Mouse (Mus musculus) embryonic facial prominence, embryonic 15.5 days (tissue): Measurements from ENCODE around the gene Plekhm2. TPM values are rescaled to one million over a fixed set of nuclear protein-coding genes. Genes with fewer than 3 reads are reported as not detected.

Experiments used
- ATAC-seq: fragments of 200-750 bp; cut with Nextera tagmentation; 2 replicates; pipeline ENCODE4 v1.8.0; 2017; ENCODE audit warnings: low read depth, moderate TSS enrichment; ENCODE audit not compliant: insufficient number of reproducible peaks, low FRiP score, low TSS enrichment
- H3K27ac ChIP-seq: fragments of 300-500 bp; sonication (generic); replicated peaks from 2 replicates; pipeline ENCODE4 v1.5.1; 2015; ENCODE audit warnings: mild to moderate bottlenecking, inconsistent platforms
- H3K27me3 ChIP-seq: fragments of 300-500 bp; sonication (generic); 2 replicates; pipeline ENCODE4 v1.6.1; 2015; ENCODE audit warnings: inconsistent platforms
- H3K36me3 ChIP-seq: fragments of 300-500 bp; sonication (generic); 2 replicates; pipeline ENCODE4 v1.6.1; 2015; ENCODE audit warnings: mild to moderate bottlenecking, inconsistent platforms
- H3K4me1 ChIP-seq: fragments of 300-500 bp; sonication (generic); 2 replicates; pipeline ENCODE4 v1.6.1; 2015; ENCODE audit warnings: inconsistent platforms
- H3K4me2 ChIP-seq: fragments of 300-500 bp; sonication (generic); replicated peaks from 2 replicates; pipeline ENCODE4 v1.6.1; 2015; ENCODE audit warnings: mild to moderate bottlenecking, inconsistent platforms
- H3K4me3 ChIP-seq: fragments of 300-500 bp; sonication (generic); replicated peaks from 2 replicates; pipeline ENCODE4 v1.5.1; 2015; ENCODE audit warnings: mild to moderate bottlenecking, inconsistent platforms
- H3K9ac ChIP-seq: fragments of 300-500 bp; sonication (generic); 2 replicates; pipeline ENCODE4 v1.6.1; 2015; ENCODE audit warnings: inconsistent platforms
- H3K9me3 ChIP-seq: fragments of 300-500 bp; sonication (generic); replicated peaks from 2 replicates; pipeline ENCODE4 v1.6.1; 2016; ENCODE audit warnings: inconsistent platforms
- WGBS: fragments of 180-500 bp; shearing (Covaris S2); methylation state at CpG from one replicate; pipeline ENCODE4 v1.1.7; 2015; 5-methylcytosine and 5-hydroxymethylcytosine counted together
- polyA plus RNA-seq: library from polyadenylated mRNA; unstranded; fragments of >200 nt; fragmentation: Nextera tagmentation; extraction: Ambion mirVana; gene quantifications from 2 replicates; pipeline ENCODE4 v1.2.1, GENCODE M21; 2015

The Plekhm2 gene
- polyA plus RNA-seq, 1 experiment from 2014 or later = 7.1 TPM

DNA sequence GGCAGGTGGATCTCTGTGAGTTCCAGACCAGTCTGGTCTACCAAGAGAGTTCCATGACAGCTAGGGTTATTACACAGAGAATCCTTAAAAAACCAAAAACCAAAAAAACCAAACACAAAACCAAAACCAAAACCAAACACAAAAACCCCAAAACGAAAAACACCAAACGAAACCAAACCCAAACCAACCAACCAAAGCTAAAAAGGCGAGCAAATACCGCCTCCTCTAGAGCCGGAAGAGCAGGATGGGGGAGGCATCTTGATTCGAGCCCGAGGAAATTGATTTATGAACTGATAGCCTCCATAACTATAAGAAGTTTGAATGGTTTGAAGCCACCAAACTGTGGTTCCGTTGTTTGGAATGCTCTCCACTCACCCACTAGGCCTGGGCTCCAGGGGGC, 80.8 kb downstream of the Plekhm2 start:
- H3K36me3 ChIP-seq = peaks cover 27% of the 10 kb centered on the region
- 89% methylated on average over 8 of the region's 8 CpGs for WGBS
- no peak for ATAC-seq

DNA sequence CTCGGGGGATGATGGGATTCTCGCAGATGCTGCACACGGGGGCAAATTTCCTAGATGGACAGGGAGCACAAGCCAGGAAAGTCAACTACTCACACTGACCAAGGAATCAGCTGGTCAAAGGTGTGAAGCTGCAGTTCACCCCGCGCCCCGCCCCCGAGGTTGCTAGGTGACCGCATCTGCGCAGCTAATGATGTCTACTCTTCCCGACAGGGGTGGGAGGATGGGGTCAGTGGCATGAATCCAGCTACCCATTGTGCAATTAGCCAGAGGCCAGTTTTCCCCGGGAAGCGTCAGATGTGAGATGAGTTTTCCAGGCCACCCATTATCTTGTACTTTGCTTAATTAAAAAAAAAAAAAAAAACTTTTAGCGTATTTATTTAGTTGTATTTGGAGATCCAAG, 83.6 kb downstream of the Plekhm2 start:
- no peak overlapping the region for H3K4me2 ChIP-seq
- no peak for ATAC-seq
- 89% methylated on average over 13 of the region's 13 CpGs for WGBS

More for the DNA sequence above, 80.8 kb downstream of the Plekhm2 start:
- Histone ChIP-seq H3K27ac (no peak overlapping the region), H3K4me3 (no peak overlapping the region), H3K27me3 (no peaks in the 10 kb centered on the region), H3K9ac (no peak overlapping the region), H3K4me1 (no peaks in the 10 kb centered on the region), H3K4me2 (no peak overlapping the region), H3K9me3 (no peaks in the 10 kb centered on the region)

DNA sequence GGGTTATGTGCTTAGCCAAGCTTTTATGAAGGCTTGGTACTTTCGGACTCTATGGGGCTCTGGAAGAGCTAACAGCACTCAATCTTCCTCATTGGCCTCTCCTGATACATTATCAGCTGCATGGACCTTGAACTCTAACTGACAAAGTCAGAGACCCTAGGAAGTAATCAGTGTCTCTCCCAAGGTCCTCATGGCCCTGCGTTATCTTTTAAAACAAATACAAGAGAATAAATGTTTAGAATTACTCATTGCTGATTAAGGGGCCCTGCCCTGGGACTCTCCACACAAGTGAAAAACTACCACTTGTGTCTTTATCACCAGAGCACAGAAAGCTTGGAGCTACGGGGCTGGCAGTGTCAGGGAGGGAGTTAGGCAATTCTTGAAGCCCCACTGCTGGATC, 85.9 kb downstream of the Plekhm2 start:
- Histone ChIP-seq H3K9me3 (no peaks in the 10 kb centered on the region), H3K27me3 (no peaks in the 10 kb centered on the region), H3K27ac (no peak overlapping the region), H3K4me1 (peaks cover 5% of the 10 kb centered on the region), H3K9ac (no peak overlapping the region), H3K4me3 (no peak overlapping the region), H3K36me3 (peaks cover 39% of the 10 kb centered on the region), H3K4me2 (no peak overlapping the region)
- ATAC-seq = no peak
- 88% methylated on average over 3 of the region's 3 CpGs for WGBS

More for the DNA sequence above, 83.6 kb downstream of the Plekhm2 start:
- H3K27ac ChIP-seq = no peak overlapping the region
- H3K4me1 ChIP-seq = no peaks in the 10 kb centered on the region
- peaks cover 44% of the 10 kb centered on the region for H3K36me3 ChIP-seq
- no peak overlapping the region for H3K9ac ChIP-seq
- H3K27me3 ChIP-seq = no peaks in the 10 kb centered on the region
- no peak overlapping the region for H3K4me3 ChIP-seq
- H3K9me3 ChIP-seq = no peaks in the 10 kb centered on the region

DNA sequence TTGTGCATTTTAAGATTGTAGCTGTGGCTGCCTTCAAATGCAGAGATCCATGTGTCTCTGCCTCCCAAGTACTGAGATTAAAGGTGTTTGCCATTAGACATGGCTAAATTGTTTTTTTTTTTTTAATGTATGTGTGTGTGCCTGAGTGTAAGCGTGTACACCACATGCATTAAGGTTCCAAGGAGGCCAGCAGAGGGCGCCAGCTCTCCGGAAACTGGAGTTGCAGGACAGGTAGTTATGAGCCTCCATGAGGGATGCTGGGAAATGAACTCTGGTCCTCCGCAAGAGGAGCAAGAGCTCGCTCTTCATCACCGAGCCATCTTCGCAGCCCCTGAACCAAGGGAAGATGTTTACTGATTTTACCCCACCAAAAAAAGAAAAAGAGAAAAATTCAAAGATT, 87.8 kb downstream of the Plekhm2 start:
- Histone ChIP-seq H3K36me3 (peaks cover 33% of the 10 kb centered on the region), H3K9me3 (no peaks in the 10 kb centered on the region), H3K4me3 (no peak overlapping the region), H3K4me2 (no peak overlapping the region), H3K27ac (no peak overlapping the region), H3K9ac (no peak overlapping the region), H3K27me3 (no peaks in the 10 kb centered on the region), H3K4me1 (peaks cover 5% of the 10 kb centered on the region)
- no peak for ATAC-seq
- 96% methylated on average over 7 of the region's 7 CpGs for WGBS

DNA sequence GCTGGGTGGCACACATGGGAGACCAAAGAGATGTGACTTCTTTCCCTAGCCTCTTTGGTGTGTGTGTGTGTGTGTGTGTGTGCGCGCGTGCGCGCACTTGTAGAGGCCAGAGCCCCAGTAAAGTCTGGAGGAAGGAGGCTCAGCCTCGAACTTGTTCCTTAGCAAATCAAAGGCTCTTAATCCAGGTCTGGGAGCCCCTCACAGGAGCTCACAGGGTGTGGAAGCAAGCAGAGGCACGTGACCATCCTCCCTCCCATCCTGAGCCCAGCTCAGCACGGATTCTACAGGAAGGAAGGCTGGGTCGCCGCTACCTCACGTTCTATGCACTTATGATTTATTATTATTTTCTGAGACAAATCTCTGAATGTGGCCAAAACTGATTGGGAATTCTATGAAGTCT, 88.3 kb downstream of the Plekhm2 start:
- ATAC-seq = no peak
- 84% methylated on average over 11 of the region's 11 CpGs for WGBS
- H3K36me3 ChIP-seq = peaks cover 33% of the 10 kb centered on the region

More for the DNA sequence above, 88.3 kb downstream of the Plekhm2 start:
- H3K27me3 ChIP-seq = no peaks in the 10 kb centered on the region
- H3K4me1 ChIP-seq = peaks cover 5% of the 10 kb centered on the region
- H3K4me2 ChIP-seq = no peak overlapping the region
- H3K9me3 ChIP-seq = no peaks in the 10 kb centered on the region
- H3K4me3 ChIP-seq = no peak overlapping the region
- H3K27ac ChIP-seq = no peak overlapping the region
- H3K9ac ChIP-seq = no peak overlapping the region

Other genes with a start within 250 kb of the Plekhm2 start
- gene Clcnkb, start 248.9 kb downstream of the Plekhm2 start, polyA plus RNA-seq = not detected in 2 replicates
- 2.0 and 2.4 TPM in 2 replicates for gene Hspb7, start 244.1 kb downstream of the Plekhm2 start, polyA plus RNA-seq
- not detected in 2 replicates for gene Srarp, start 228.8 kb downstream of the Plekhm2 start, polyA plus RNA-seq
- gene Zbtb17, start 220.2 kb downstream of the Plekhm2 start, polyA plus RNA-seq = 34.0 and 35.1 TPM in 2 replicates
- gene Spen, start 126.3 kb downstream of the Plekhm2 start, polyA plus RNA-seq = 10.8 and 10.9 TPM in 2 replicates
- gene Fblim1, start 58.8 kb downstream of the Plekhm2 start, polyA plus RNA-seq = 30.8 and 32.3 TPM in 2 replicates
- 0.48 and 0.62 TPM in 2 replicates for gene Tmem82, start 46.3 kb downstream of the Plekhm2 start, polyA plus RNA-seq
- gene Slc25a34, start 41.1 kb downstream of the Plekhm2 start, polyA plus RNA-seq = 0.05 TPM in 1 of 2 replicates, not detected in the other
- 0.28 TPM in 1 of 2 replicates, not detected in the other for gene Rsc1a1, start 20.7 kb upstream of the Plekhm2 start, polyA plus RNA-seq
- 25.2 and 26.7 TPM in 2 replicates for gene Ddi2, start 58.5 kb upstream of the Plekhm2 start, polyA plus RNA-seq
- 0.32 and 0.33 TPM in 2 replicates for gene Agmat, start 81.8 kb upstream of the Plekhm2 start, polyA plus RNA-seq
- 4.8 and 5.0 TPM in 2 replicates for gene Dnajc16, start 126.0 kb upstream of the Plekhm2 start, polyA plus RNA-seq
- gene Casp9, start 128.7 kb upstream of the Plekhm2 start, polyA plus RNA-seq = 14.4 and 16.9 TPM in 2 replicates
- not detected in 2 replicates for gene Cela2a, start 161.3 kb upstream of the Plekhm2 start, polyA plus RNA-seq
- gene Ctrc, start 181.5 kb upstream of the Plekhm2 start, polyA plus RNA-seq = not detected in 2 replicates
- gene Efhd2, start 210.0 kb upstream of the Plekhm2 start, polyA plus RNA-seq = 81.7 and 83.2 TPM in 2 replicates